Mouse (Mus musculus) liver, embryonic 12.5 days (tissue): ENCODE measurements at regions not wholly inside any gene's neighbourhood (a gene's known extent, or its start where the extent isn't known, plus 50 kb on each side); places are given as distances from the start of the nearest gene placed in this dataset.

Experiments
- ATAC-seq: fragments of 200-750 bp; cut with Nextera tagmentation; 2 replicates; pipeline ENCODE4 v1.8.0; 2017; ENCODE audit warnings: moderate number of reproducible peaks, mild to moderate bottlenecking, moderate library complexity
- H3K27ac ChIP-seq: fragments of 300-500 bp; sonication (generic); 2 replicates; pipeline ENCODE4 v1.5.1; 2016; ENCODE audit warnings: mild to moderate bottlenecking
- H3K27me3 ChIP-seq: fragments of 300-500 bp; sonication (generic); replicated peaks from 2 replicates; pipeline ENCODE4 v1.6.1; 2016; ENCODE audit warnings: mild to moderate bottlenecking, moderate library complexity
- H3K36me3 ChIP-seq: fragments of 300-500 bp; sonication (generic); 2 replicates; pipeline ENCODE4 v1.6.1; 2016; ENCODE audit warnings: mild to moderate bottlenecking, moderate library complexity
- H3K4me1 ChIP-seq: fragments of 300-500 bp; sonication (generic); 2 replicates; pipeline ENCODE4 v1.6.1; 2016
- H3K4me2 ChIP-seq: fragments of 300-500 bp; sonication (generic); 2 replicates; pipeline ENCODE4 v1.6.1; 2016; ENCODE audit warnings: mild to moderate bottlenecking, moderate library complexity
- H3K4me3 ChIP-seq: fragments of 300-500 bp; sonication (generic); 2 replicates; pipeline ENCODE4 v1.5.1; 2016; ENCODE audit warnings: mild to moderate bottlenecking, moderate library complexity
- H3K9ac ChIP-seq: fragments of 300-500 bp; sonication (generic); 2 replicates; pipeline ENCODE4 v1.6.1; 2016; ENCODE audit warnings: mild to moderate bottlenecking, moderate library complexity
- H3K9me3 ChIP-seq: fragments of 300-500 bp; sonication (generic); replicated peaks from 2 replicates; pipeline ENCODE4 v1.6.1; 2016; ENCODE audit warnings: mild to moderate bottlenecking, moderate library complexity
- WGBS: fragments of 180-500 bp; shearing (Covaris S2); methylation state at CpG from one replicate; pipeline ENCODE4 v1.1.7; 2016; ENCODE audit not compliant: insufficient replicate concordance; 5-methylcytosine and 5-hydroxymethylcytosine counted together

DNA sequence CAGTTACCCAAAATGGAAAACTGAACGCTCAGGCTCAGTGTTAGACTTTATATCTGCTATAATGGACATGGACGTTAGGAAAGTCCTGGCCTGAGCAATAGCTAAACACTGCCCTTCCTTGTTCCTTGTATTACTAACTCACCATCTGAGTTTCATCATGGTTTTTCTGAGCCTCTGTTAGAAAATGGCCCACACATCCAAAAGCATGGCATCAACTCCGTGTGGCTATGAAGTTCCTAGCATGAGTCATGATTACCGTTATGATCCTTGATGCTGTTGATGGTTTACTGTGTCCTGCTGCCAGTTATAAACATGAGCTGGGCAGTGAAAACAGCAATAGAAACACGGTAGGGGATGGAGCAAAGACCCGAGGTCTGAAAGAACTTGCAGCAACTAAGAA, 318.4 kb upstream of the Tenm4 start:
- Histone ChIP-seq H3K4me2 (no peak overlapping the region), H3K4me1 (no peaks in the 10 kb centered on the region), H3K9ac (no peak overlapping the region), H3K9me3 (no peaks in the 10 kb centered on the region), H3K27ac (no peak overlapping the region), H3K36me3 (no peaks in the 10 kb centered on the region), H3K4me3 (no peak overlapping the region), H3K27me3 (no peaks in the 10 kb centered on the region)
- WGBS = 65% methylated on average over 6 of the region's 6 CpGs
- no peak for ATAC-seq

DNA sequence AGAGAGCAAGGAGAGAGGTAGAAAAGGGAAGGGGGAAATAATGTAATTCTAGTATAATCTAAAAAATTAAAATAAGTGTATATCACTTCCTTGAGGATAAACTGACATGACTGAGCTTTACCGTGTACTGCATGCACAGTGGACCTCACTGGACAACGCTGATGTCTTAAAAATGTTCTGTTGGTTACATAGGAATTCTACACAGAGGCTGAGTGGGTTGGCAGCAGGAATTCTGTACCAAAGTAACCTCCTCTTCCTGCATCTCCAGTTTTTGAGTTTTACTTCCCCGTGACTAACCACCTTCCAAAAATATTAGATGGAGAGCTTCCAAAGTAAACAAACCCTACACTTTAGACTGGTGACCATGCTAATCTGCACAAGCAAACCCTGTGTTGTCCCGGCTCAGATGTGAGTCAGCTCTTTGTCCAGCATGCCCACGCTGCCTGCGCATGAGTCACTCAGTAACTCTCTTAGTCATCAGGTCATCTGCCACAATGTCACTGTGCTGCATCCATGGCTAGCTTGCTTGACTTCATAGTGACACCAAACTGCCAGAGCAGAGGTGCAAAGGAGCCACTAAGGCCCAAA, 317.7 kb upstream of the Tenm4 start:
- no peak overlapping the region for H3K9ac ChIP-seq
- H3K4me1 ChIP-seq = no peaks in the 10 kb centered on the region
- no peaks in the 10 kb centered on the region for H3K36me3 ChIP-seq
- H3K9me3 ChIP-seq = no peaks in the 10 kb centered on the region
- 57% methylated on average over 6 of the region's 6 CpGs for WGBS
- no peak overlapping the region for H3K27ac ChIP-seq
- H3K27me3 ChIP-seq = no peaks in the 10 kb centered on the region
- no peak for ATAC-seq
- no peak overlapping the region for H3K4me3 ChIP-seq
- no peak overlapping the region for H3K4me2 ChIP-seq

DNA sequence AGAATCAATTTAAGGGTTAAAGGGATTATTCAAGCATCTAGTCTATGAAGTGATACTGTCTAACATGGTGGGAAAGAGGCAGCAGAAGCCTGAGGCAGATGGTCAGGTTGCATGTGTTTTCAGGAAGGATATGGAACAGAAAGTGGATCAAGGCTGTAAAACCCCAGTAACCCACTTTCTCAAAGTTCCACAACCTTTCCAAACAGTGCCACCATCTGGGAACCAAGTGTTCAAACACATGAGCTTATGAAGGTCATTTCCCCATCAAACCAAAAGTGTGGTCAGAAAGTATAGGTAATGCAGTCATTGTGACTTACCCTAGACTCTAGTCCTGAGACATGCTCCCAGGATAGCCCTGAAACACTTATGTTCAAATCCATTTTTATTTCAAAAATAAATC, 312.8 kb upstream of the Tenm4 start:
- Histone ChIP-seq H3K9ac (no peak overlapping the region), H3K4me1 (no peaks in the 10 kb centered on the region), H3K27ac (no peak overlapping the region), H3K4me3 (no peak overlapping the region), H3K4me2 (no peak overlapping the region), H3K36me3 (no peaks in the 10 kb centered on the region), H3K27me3 (no peaks in the 10 kb centered on the region), H3K9me3 (no peaks in the 10 kb centered on the region)
- no peak for ATAC-seq

DNA sequence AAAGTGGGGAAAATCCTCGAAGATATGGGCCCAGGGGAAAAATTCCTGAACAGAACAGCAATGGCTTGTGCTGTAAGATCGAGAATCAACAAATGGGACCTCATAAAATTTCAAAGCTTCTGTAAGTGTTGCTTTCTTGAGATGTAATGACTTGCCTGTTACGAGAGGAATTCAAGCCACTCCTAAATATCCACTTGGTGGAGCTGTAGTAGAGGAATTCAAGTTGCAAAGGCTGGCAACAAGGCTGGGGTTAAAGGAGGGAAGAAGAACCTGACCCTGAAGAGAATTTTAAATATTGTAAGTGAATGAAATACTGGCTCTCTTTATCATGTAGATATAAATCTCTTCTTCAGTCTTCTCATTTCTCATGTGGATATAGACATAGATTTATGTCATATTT, 306.8 kb upstream of the Tenm4 start:
- Histone ChIP-seq H3K4me1 (no peaks in the 10 kb centered on the region), H3K36me3 (no peaks in the 10 kb centered on the region), H3K27ac (no peak overlapping the region), H3K4me2 (no peak overlapping the region), H3K9ac (no peak overlapping the region), H3K9me3 (no peaks in the 10 kb centered on the region), H3K27me3 (no peaks in the 10 kb centered on the region), H3K4me3 (no peak overlapping the region)
- WGBS = 19% methylated on average over 3 of the region's 3 CpGs
- no peak for ATAC-seq

DNA sequence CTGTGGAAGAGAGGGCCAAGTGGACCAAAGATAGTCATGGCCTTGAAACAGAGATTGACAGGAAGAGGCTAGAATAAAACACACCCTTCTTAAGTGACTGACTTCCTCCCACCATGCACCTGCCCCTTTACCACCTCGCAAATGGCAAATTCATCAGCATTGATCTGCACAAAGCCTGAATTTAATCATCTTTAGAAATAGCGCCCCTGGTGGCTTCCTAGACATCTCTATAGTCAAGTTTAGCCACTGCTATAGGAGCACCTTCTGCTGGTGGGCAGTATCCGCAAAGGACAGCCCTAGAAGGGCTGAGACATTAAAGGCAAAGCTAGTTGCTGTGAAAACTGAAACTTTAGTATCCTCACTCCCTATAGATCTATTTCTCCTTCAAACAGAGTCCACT, 305.8 kb upstream of the Tenm4 start:
- no peak for ATAC-seq
- Histone ChIP-seq H3K4me2 (no peak overlapping the region), H3K9ac (no peak overlapping the region), H3K36me3 (no peaks in the 10 kb centered on the region), H3K27ac (no peak overlapping the region), H3K4me3 (no peak overlapping the region), H3K4me1 (no peaks in the 10 kb centered on the region), H3K9me3 (no peaks in the 10 kb centered on the region), H3K27me3 (no peaks in the 10 kb centered on the region)
- WGBS = 35% methylated on average over 3 of the region's 3 CpGs

DNA sequence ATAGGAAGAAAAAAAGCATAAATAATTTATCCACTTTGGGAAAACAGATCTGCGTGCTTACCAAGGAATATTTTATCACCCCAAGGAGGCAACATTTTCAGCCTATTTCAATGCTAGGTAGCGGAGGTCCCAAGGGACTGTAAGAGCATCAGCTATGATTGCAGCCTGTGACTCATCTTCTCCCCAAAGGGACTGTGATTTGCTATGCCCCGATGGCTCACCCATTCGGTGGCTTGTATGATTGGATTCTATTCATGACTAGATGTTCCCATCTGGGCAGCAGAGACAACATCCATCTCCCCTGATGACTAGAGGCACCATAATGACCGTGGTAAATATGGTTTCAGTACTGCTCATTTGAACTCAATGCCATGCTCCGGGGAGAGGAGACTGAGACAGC, 302.3 kb upstream of the Tenm4 start:
- no peaks in the 10 kb centered on the region for H3K36me3 ChIP-seq
- no peak overlapping the region for H3K4me2 ChIP-seq
- WGBS = 74% methylated on average over 6 of the region's 6 CpGs
- H3K9me3 ChIP-seq = no peaks in the 10 kb centered on the region
- no peak overlapping the region for H3K27ac ChIP-seq
- H3K4me3 ChIP-seq = no peak overlapping the region
- no peaks in the 10 kb centered on the region for H3K4me1 ChIP-seq
- ATAC-seq = no peak
- no peaks in the 10 kb centered on the region for H3K27me3 ChIP-seq
- no peak overlapping the region for H3K9ac ChIP-seq

DNA sequence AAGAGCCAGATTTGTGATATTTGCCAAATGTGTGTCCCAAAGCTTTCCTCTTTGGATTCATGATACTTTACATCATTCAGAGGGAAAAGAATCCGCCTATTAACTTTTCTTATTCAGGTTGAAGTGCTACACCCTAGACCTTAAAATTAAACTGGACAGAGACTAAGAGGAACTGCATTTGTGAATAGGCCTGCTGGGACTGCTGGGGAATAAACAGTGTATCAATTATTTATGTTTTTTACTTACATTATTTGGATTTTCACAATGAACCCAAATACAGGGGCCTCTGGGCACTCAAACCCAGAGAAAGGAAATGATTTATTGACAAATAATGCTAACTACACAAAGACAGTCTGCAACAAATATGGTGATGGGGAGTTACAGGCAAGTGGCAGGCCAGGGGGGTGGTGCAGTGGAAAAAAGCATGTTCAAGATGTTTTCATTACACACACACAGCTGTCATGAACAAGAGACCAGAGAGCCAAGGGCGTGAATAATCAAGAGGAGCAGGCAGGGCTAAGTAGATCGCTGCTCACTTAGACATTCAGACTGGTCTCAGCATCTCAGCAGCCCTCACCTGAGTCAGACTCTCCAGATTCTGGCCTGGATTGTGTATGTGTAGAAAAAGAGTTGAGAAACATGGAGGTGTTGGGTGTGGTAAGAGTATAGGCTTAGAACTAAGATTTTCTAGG, 290.3 kb upstream of the Tenm4 start:
- Histone ChIP-seq H3K4me1 (no peaks in the 10 kb centered on the region), H3K9me3 (no peaks in the 10 kb centered on the region), H3K27me3 (no peaks in the 10 kb centered on the region), H3K36me3 (no peaks in the 10 kb centered on the region), H3K9ac (no peak overlapping the region), H3K4me2 (no peak overlapping the region), H3K27ac (no peak overlapping the region), H3K4me3 (no peak overlapping the region)
- no peak for ATAC-seq
- WGBS = 48% methylated on average over 3 of the region's 3 CpGs

DNA sequence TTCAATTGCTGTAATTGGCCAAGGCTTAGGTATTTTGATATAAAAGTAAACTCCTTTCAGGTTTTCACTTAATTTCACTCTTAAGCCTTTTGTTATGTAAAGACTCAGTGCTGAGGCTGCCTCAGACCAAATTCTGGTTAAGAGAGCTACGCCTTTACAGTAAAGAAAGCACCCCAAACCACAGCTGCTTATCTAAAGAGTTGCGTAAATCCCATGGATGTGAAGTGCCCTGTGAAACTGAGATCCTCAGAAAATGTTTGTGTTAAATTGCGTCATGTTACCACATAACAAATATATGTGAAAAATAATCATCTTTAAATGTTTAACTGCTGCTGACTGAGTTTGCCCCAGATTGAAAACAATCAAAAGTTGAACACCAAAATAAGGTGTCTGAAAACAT, 269.5 kb upstream of the Tenm4 start:
- no peak for ATAC-seq
- no peaks in the 10 kb centered on the region for H3K4me1 ChIP-seq
- no peaks in the 10 kb centered on the region for H3K36me3 ChIP-seq
- no peaks in the 10 kb centered on the region for H3K9me3 ChIP-seq
- no peaks in the 10 kb centered on the region for H3K27me3 ChIP-seq
- WGBS = 56% methylated on average over 3 of the region's 3 CpGs
- H3K4me3 ChIP-seq = no peak overlapping the region
- no peak overlapping the region for H3K9ac ChIP-seq
- no peak overlapping the region for H3K4me2 ChIP-seq
- no peak overlapping the region for H3K27ac ChIP-seq

DNA sequence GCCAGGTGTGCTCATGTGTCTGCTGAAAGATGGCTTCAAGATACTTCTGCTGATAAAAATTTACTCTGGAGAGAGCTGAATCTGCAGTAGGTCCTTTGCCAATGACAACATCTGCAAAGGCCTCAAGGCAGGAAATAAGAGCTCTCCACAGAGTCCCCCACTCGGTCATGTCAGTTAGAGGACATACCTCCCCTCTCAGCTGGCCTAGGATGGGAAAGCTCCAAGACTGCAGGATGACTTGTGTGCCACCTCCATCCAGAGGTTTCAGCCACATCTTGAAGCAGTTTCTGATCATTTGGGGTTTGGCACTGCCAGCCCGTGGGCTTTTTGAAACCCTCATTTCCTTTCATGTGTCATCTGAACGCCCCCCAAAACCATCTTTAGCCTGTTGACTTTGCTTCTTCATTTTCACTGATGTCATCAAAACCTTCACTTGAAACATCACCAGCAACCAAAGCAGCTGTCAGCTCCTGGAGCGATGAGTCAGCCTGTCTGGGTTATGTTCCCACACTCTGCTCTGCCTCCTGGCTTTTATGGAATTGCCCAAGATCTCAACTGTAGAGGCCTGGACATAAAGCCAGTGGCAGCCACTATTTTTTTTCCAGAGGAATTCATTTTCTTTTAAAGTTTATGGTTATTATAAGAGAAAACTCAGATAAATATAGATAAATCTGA, 256.5 kb upstream of the Tenm4 start:
- no peak for ATAC-seq
- Histone ChIP-seq H3K9ac (no peak overlapping the region), H3K4me3 (no peak overlapping the region), H3K36me3 (no peaks in the 10 kb centered on the region), H3K27ac (no peak overlapping the region), H3K4me1 (no peaks in the 10 kb centered on the region), H3K9me3 (no peaks in the 10 kb centered on the region), H3K27me3 (no peaks in the 10 kb centered on the region), H3K4me2 (no peak overlapping the region)
- 50% methylated on average over 4 of the region's 4 CpGs for WGBS

DNA sequence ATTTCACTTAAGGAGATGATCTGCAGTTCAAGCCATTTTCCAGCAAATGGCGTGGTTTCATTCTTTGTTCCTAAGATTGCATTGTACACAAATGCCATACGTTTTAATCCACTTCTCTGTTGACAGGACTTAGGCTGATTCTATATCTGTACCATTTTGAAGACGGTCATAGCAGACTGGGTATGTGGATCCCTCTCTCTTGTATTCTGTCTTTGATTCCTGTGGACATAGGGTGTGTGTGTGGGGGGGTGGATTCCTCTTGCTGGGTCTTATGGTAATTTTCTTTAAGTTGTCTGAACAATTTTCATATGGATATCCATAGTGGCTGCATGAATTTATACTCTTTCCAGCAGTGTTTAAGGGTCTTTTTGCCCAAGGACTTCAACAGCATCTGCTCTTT, 251.1 kb upstream of the Tenm4 start:
- WGBS = 63% methylated on average over 3 of the region's 3 CpGs
- Histone ChIP-seq H3K9me3 (no peaks in the 10 kb centered on the region), H3K36me3 (no peaks in the 10 kb centered on the region), H3K4me1 (no peaks in the 10 kb centered on the region), H3K27ac (no peak overlapping the region), H3K4me3 (no peak overlapping the region), H3K9ac (no peak overlapping the region), H3K4me2 (no peak overlapping the region), H3K27me3 (no peaks in the 10 kb centered on the region)
- no peak for ATAC-seq

DNA sequence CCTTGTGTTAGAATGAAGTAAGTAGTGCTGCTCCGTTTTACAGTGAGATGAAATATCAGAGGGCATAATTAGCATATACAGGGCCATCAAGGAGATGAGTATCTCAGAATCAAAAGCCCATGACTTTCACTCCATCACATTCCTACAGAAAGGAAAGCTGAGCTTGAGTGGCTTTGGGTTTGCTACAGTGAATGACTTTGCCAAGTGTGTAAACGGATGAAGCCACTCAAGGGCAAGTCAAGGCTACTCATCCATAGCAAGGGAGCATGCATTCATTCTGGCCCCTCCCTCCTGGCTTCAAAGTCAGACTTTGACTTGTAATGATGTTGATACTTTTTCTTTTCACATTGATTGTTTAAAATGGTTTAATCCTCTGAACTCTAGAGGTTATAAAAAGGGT, 246.2 kb upstream of the Tenm4 start:
- H3K36me3 ChIP-seq = no peaks in the 10 kb centered on the region
- no peaks in the 10 kb centered on the region for H3K27me3 ChIP-seq
- no peaks in the 10 kb centered on the region for H3K9me3 ChIP-seq
- H3K9ac ChIP-seq = no peak overlapping the region
- H3K27ac ChIP-seq = no peak overlapping the region
- H3K4me2 ChIP-seq = no peak overlapping the region
- no peaks in the 10 kb centered on the region for H3K4me1 ChIP-seq
- WGBS = 60% methylated on average over 2 of the region's 2 CpGs
- ATAC-seq = no peak
- H3K4me3 ChIP-seq = no peak overlapping the region

DNA sequence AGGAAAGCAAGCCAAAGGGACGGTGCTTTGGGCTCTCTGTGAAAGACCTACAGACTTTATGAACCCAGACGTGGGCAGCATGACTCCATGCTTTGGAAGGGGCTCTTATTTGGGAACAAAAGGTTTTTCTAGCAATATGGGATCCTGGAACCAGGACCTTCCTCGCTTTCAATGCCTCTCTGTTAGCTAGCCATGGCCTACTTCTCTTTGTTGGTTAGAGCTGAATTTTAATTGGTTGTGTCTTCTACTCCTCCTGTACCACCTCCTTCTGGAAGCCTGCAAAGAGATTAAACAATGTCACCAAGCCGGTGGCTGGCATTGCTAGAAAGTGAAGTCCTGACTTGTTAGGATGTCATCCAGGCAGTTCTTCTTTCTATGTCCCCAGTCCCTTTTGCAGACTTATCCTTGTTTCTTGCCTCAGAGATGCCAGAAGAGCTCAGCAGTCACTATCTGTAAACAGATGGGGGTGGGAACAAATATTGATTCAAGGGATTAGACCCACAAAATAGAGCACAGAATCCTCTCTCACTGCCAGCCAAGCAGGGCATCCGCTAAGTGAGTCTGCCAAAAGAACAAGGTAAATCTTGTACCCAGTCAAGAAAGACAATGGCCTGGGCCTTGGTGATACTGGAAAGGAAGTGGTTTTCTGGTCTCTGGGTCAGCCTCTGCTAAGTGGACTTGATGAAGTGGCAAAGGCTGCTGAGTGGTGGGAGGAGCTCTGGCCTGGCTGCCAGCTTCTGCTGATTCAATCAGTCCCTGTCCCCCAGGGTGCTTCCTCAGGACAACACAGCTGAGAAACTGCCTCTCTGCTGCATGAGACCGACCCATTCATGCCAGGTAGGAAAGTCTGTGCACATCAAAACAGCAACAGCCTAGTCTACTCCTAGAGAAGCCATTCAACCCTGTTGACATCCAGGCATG, 244.7 kb upstream of the Tenm4 start:
- 53% methylated on average over 6 of the region's 6 CpGs for WGBS
- H3K36me3 ChIP-seq = no peaks in the 10 kb centered on the region
- no peak for ATAC-seq

More for the DNA sequence above, 244.7 kb upstream of the Tenm4 start:
- no peak overlapping the region for H3K27ac ChIP-seq
- no peaks in the 10 kb centered on the region for H3K27me3 ChIP-seq
- no peaks in the 10 kb centered on the region for H3K4me1 ChIP-seq
- H3K9me3 ChIP-seq = no peaks in the 10 kb centered on the region
- no peak overlapping the region for H3K9ac ChIP-seq
- no peak overlapping the region for H3K4me2 ChIP-seq
- H3K4me3 ChIP-seq = no peak overlapping the region
